Mouse (Mus musculus) ES-E14 (cell line): ENCODE results near the gene Olfr305.

ENCODE experiments used
- CHD2 ChIP-seq: IDR thresholded peaks from 2 replicates; pipeline ENCODE4 v1.6.1; 2014; ENCODE audit warnings: mild to moderate bottlenecking, low read depth, low read length, inconsistent platforms
- MAFK ChIP-seq: IDR thresholded peaks from 2 replicates; pipeline ENCODE4 v1.6.1; 2014; ENCODE audit warnings: mild to moderate bottlenecking, low read depth, low read length, inconsistent platforms; ENCODE audit not compliant: insufficient read depth
- ZC3H11A ChIP-seq: IDR thresholded peaks from 2 replicates; pipeline ENCODE4 v1.6.1; 2012; ENCODE audit warnings: low read depth, mild to moderate bottlenecking, inconsistent platforms, low read length, borderline replicate concordance
- ZNF384 ChIP-seq: IDR thresholded peaks from 2 replicates; pipeline ENCODE4 v1.6.1; 2012; ENCODE audit warnings: low read depth, low read length, inconsistent platforms

- no peak for TF ChIP-seq CHD2
- TF ChIP-seq ZNF384, result no peak
- TF ChIP-seq MAFK, result no peak
- no peak for TF ChIP-seq ZC3H11A
These were observed 45.4 kb downstream of the Olfr305 start for GRCm38 (mm10) chr7:86321323-86321722.
